Mouse (Mus musculus) lung, adult 2 months (tissue): ENCODE measurements around the gene Ablim1.

Experiments
- CTCF ChIP-seq: fragments of 200-500 bp; IDR thresholded peaks from 2 replicates; pipeline ENCODE4 v1.5.1; 2011; ENCODE audit warnings: mild to moderate bottlenecking, low read length, control low read depth; ENCODE audit not compliant: insufficient read depth
- POLR2A ChIP-seq: fragments of 200-500 bp; IDR thresholded peaks from 2 replicates; pipeline ENCODE4 v1.6.1; 2011; ENCODE audit warnings: low read depth, mild to moderate bottlenecking, control low read depth, low read length, borderline replicate concordance; ENCODE audit errors: extremely low read depth

DNA sequence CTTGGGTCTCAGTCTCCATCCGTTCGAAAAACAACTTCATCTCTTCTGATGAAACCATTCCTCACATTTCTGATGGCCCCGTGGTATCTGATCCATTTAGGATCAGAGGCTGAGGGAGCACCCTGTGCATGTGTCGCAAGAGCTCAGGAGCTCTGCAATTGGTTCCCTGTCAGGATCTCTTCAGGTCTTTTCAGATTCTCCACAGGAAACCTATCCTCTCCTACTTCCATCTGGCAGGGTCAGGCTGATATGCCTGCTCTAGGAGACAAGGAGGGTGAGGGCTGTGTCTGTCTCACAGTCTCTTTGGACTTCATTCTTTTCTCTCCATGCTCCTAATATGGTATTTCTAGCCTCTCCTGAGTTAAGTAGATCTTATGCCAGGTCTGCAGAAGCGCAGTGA lies 43.1 kb upstream of the Ablim1 start:
- no peak for TF ChIP-seq POLR2A
- no peak for TF ChIP-seq CTCF
